Mouse (Mus musculus): ENCODE measurements around the gene Smc1b.
A peak's percentile ranks its signal among the peaks of the same experiment; 100 is the strongest.

Gene Smc1b

DNA sequence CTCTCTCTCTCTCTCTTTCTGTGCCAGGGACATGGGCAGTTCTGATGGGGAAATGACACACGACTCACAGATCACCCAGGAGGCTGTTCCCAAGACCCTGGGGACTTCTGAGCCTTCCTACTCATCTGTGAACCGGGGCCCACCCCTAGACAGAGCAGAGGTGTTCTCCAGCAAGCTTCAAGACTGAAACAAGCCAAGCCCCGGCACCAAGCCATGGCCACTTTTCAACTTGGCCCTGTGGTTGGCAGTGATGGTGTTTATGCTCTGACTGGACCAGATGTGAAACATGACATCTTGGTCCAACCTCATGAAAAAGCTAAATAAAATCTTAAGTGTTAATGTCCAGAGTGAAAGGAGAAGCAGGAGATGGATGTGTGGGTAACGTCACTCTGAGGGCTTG, 109.6 kb downstream of the Smc1b start:
- DNase-seq (ENCODE audit: low read depth, low spot score), result no peak

DNA sequence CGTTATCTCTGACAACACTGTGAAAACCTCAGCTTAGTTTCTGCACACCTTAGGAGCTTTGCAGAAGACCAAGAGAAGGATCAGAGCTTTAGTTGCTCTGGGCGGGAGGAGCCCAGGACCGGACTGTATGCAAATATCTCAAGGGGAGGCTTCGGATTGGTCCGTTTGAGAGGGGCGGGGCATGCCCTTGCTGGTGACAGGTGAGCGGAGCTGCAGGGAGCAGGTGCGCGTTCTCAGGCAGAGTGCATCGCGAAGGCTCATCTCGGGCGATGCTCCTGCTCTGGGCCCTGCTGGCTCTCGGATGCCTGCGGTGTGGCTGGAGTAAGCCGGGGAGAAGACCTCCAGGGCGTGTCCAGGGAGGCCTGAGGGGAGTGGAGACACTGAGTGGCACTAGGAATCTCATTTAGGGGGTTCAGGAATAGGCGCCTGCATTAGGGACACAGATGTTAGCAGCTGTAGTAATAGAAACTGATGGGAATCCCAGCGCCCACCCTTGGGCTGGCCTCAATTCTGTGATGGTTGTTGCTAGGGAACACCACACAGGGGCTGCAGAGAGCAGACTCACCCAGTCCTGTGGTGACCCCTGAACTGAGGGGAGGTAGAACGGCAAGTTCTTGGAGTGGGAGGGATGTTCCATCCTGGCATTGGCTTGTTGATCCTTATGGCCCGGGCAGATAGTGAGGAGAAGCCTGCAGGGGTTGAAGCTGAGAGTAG, 114.7 kb downstream of the Smc1b start, which contains the start of gene Upk3a:
Upk3a (plus strand) TSS at position 191 of the 714 bp plus-strand sequence.
- DNase-seq (ENCODE audit: low read depth, low spot score), result peak; percentile 28

DNA sequence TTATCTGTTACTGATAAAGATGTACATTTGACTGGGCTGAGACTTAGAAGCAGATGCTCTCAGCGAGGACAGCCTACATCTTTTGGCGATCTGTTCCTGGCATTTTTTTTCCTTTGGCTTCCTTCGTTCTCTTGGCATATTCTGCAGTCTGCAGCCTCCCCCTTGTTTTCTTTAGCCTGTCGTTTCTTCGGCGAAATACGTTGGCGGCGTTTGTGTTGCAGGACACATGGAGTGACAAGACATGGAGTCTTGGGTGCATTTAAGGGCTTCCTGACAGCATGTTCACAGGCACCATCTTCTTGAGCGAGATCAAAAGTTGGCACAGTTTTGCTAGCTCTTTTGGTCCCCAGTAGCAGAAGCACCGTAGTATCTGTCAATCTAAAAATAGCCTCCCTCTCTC, 116.0 kb downstream of the Smc1b start:
- no peak for DNase-seq (ENCODE audit: low read depth, low spot score)

Data from CD4-positive, CD25-positive, alpha-beta regulatory T cell, adult 2 months (primary cell).